13 mouse cellular contexts compared by ENCODE assay signal in genomic region chr5:36292321-36292720, GRCm38 (mm10).
DNase-seq lines count a peak whose midpoint lies in the region; ATAC-seq lines count a peak whose summit lies in the region.
"Had no signal": no experiment of that assay in that cellular context is flagged by ENCODE, and none has a peak within 500 bp of the region (broad histone marks: within the 10 kb centered on the region; RNA-seq: fewer than 3 reads in every experiment).

No protein-coding gene starts in this region.

- H3K4me3 ChIP-seq in heart, embryonic 11.5 days (ENCODE audit: low read depth, low read length) = no peak overlapping the region
- no peak overlapping the region for H3K4me3 ChIP-seq in midbrain, embryonic 11.5 days (ENCODE audit: low read depth, low read length)
- H3K4me3 ChIP-seq in midbrain, embryonic 15.5 days = no peak overlapping the region
- H3K4me3 ChIP-seq: intestine, embryonic 15.5 days; layer of hippocampus, adult 2 months had no signal

- ATAC-seq in heart, embryonic 11.5 days (replicated peaks; ENCODE audit: insufficient number of reproducible peaks, low FRiP score, low TSS enrichment) = no peak
- no peak for ATAC-seq in midbrain, embryonic 11.5 days (ENCODE audit: low FRiP score)
- ATAC-seq in midbrain, embryonic 15.5 days (replicated peaks) = no peak
- ATAC-seq: CD4-positive, CD25-positive, alpha-beta regulatory T cell, adult 4 months; intestine, embryonic 15.5 days had no signal

- H3K4me1 ChIP-seq in heart, embryonic 11.5 days (ENCODE audit: control insufficient read depth, insufficient read depth, low read length) = peaks cover 13% of the 10 kb centered on the region
- no peaks in the 10 kb centered on the region for H3K4me1 ChIP-seq in midbrain, embryonic 11.5 days (ENCODE audit: control insufficient read depth, insufficient read depth, low read length)
- H3K4me1 ChIP-seq in midbrain, embryonic 15.5 days = peaks cover 5% of the 10 kb centered on the region; the same call in 1 of the 2 replicates

- no peaks in the 10 kb centered on the region for H3K36me3 ChIP-seq in heart, embryonic 11.5 days (ENCODE audit: control insufficient read depth, insufficient read depth, low read length)
- no peaks in the 10 kb centered on the region for H3K36me3 ChIP-seq in midbrain, embryonic 11.5 days (ENCODE audit: control insufficient read depth, insufficient read depth, low read length)
- no peaks in the 10 kb centered on the region for H3K36me3 ChIP-seq in midbrain, embryonic 15.5 days (replicated peaks)
- H3K36me3 ChIP-seq: intestine, embryonic 15.5 days had no signal

- 61% methylated on average over 9 of the region's 9 CpGs for WGBS in heart, embryonic 11.5 days (ENCODE audit: insufficient replicate concordance)
- WGBS in midbrain, embryonic 11.5 days = 81% methylated on average over 9 of the region's 9 CpGs
- WGBS in midbrain, embryonic 15.5 days = 89% methylated on average over 9 of the region's 9 CpGs

- H3K9ac ChIP-seq in heart, embryonic 11.5 days (ENCODE audit: low read depth, low read length) = no peak overlapping the region
- no peak overlapping the region for H3K9ac ChIP-seq in midbrain, embryonic 11.5 days (ENCODE audit: low read length)
- no peak overlapping the region for H3K9ac ChIP-seq in midbrain, embryonic 15.5 days
- H3K9ac ChIP-seq: intestine, embryonic 15.5 days had no signal

- H3K27ac ChIP-seq in heart, embryonic 11.5 days (ENCODE audit: low read depth, low read length) = no peak overlapping the region
- H3K27ac ChIP-seq in midbrain, embryonic 11.5 days (ENCODE audit: low read depth, low read length) = no peak overlapping the region
- no peak overlapping the region for H3K27ac ChIP-seq in midbrain, embryonic 15.5 days
- H3K27ac ChIP-seq: intestine, embryonic 15.5 days; layer of hippocampus, adult 2 months had no signal

- H3K27me3 ChIP-seq in heart, embryonic 11.5 days (ENCODE audit: control insufficient read depth, insufficient read depth, low read length) = no peaks in the 10 kb centered on the region
- H3K27me3 ChIP-seq in midbrain, embryonic 11.5 days (ENCODE audit: control insufficient read depth, insufficient read depth, low read length) = no peaks in the 10 kb centered on the region
- no peaks in the 10 kb centered on the region for H3K27me3 ChIP-seq in midbrain, embryonic 15.5 days (replicated peaks)
- H3K27me3 ChIP-seq: intestine, embryonic 15.5 days had no signal

- peak; percentile 93 for DNase-seq in heart, adult 11 months
- DNase-seq in midbrain, embryonic 11.5 days (ENCODE audit: low spot score, missing footprints) = peak; percentile 37
- DNase-seq in heart, postnatal 25 days (ENCODE audit: low spot score) = peak; percentile 27
- peak; percentile 38 for DNase-seq in ovary, postnatal 36 days (ENCODE audit: low spot score)
- no peak for DNase-seq in spleen, postnatal 10 days (ENCODE audit: low spot score in 2 of 2)
- no peak for DNase-seq in neural tube, embryonic 10.5 days (ENCODE audit: extremely low spot score, low spot score)
- DNase-seq: retina, postnatal 1 day; thymus, postnatal 14 days had no signal

- H3K4me2 ChIP-seq in heart, embryonic 11.5 days = no peak overlapping the region
- H3K4me2 ChIP-seq in midbrain, embryonic 11.5 days = no peak overlapping the region
- no peak overlapping the region for H3K4me2 ChIP-seq in midbrain, embryonic 15.5 days
- H3K4me2 ChIP-seq: intestine, embryonic 15.5 days had no signal

- no peaks in the 10 kb centered on the region for H3K9me3 ChIP-seq in heart, embryonic 11.5 days (replicated peaks; ENCODE audit: control insufficient read depth, low read length)
- H3K9me3 ChIP-seq in midbrain, embryonic 11.5 days (ENCODE audit: control insufficient read depth, low read length) = no peaks in the 10 kb centered on the region
- H3K9me3 ChIP-seq in midbrain, embryonic 15.5 days = no peaks in the 10 kb centered on the region
- H3K9me3 ChIP-seq: intestine, embryonic 15.5 days had no signal

- intact Hi-C loops in heart, postnatal 25 days (cut with DNase I) = no loop called here

Comparison
In these comparisons a context has a peak if more than half of its experiments do, and no peak if none do; other contexts are left out.
1. DNase-seq: peak in heart, adult 11 months (single experiment), midbrain, embryonic 11.5 days (single experiment), heart, postnatal 25 days (single experiment) and ovary, postnatal 36 days (single experiment); none in spleen, postnatal 10 days (0 of 2) and neural tube, embryonic 10.5 days (single experiment).